Mouse (Mus musculus) myocyte (in vitro differentiated cells): ENCODE measurements around the gene Tjp1.

Experiments used
- CEBPB ChIP-seq: IDR thresholded peaks from 2 replicates; pipeline ENCODE4 v1.6.1; 2011; ENCODE audit warnings: mild to moderate bottlenecking, moderate library complexity; ENCODE audit not compliant: poor library complexity, insufficient read depth, severe bottlenecking
- E2F4 ChIP-seq: IDR thresholded peaks from one replicate; pipeline ENCODE4 v1.6.1; 2011; ENCODE audit warnings: mild to moderate bottlenecking, control low read depth, moderate library complexity; ENCODE audit not compliant: insufficient read depth
- POLR2A ChIP-seq: IDR thresholded peaks from one replicate; pipeline ENCODE4 v1.6.1; 2011; ENCODE audit warnings: low read depth, mild to moderate bottlenecking, control low read depth, moderate library complexity; ENCODE audit not compliant: insufficient read length
- SRF ChIP-seq: IDR thresholded peaks from one replicate; pipeline ENCODE4 v1.6.1; 2011; ENCODE audit warnings: low read depth; ENCODE audit not compliant: control insufficient read depth, insufficient read length

GRCm38 (mm10) chr7:65513451-65514179 is 14.0 kb downstream of the Tjp1 start:
- TF ChIP-seq POLR2A (no peak), CEBPB (no peak), E2F4 (no peak), SRF (no peak)
